Mouse (Mus musculus): ENCODE data around the gene Gm43720.

Gm43720 gene

DNA sequence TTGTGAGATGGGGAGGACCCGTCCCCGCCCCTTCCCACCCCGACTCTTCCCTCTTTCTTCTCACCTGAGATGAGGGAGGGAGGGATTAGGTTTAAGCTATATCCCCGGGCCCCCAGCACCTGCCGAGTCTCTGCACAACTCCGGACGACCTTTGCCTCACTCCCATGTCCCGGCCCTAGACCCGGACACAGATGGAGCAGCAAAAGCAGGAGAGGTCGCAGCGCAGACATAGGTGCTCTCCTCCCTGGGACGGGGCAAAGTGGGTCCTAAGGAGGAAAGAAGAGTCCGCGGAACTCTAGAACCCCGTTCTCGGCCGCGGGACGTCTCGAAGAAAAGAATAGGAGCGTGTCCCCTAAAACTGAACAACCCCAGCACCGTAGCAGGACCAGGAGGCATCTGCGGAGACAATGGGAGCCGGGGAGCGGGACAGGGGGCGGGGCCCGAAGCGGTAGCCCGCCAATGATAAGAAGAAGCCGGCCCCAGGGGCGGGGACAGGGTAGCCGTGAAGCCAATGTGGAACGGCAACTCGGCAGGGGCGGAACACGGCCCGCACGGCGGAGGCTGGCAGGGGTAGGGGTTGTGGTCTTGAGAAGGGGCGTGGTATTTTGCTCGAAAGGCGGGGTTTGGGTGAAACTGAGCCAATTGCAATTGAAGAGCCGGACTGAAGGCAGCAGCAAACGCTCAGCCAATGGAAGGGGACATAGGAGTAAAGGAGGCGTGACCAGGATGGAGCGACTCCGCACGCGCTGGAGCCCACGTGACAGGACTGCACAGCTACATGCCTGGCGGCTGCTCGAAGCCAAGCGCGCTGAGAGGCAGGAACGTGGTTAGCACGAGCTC is at the start of gene Gm43720, which contains the start of the genes Gpc2 and Stag3:
TSS of gene Gm43720 (minus strand) at position 374 of the 840 bp plus-strand sequence.
TSS of gene Gpc2 (minus strand) at position 421 of the 840 bp plus-strand sequence.
TSS of gene Stag3 (plus strand) at position 656 of the 840 bp plus-strand sequence.
- peak; percentile 100 for DNase-seq (ENCODE audit: low read depth, low spot score)

DNA sequence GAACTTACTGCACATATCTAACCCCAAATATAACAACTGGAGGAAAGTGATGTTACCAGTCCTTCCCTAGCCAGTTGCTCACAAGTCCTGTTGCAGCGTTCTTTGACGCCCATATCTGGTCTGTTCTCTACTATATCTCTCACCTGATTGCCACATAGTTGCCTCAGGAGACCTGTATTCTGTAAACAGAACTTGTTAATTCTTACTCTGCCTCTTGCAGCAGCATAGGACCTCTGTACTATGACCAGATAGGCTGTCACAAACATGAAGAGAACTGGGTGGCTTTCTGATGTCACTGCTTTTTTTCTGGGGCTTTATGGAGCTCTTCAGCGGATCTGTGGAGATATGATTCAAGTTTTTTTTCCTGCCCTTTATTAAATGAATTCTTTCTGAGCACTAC is 33.0 kb upstream of the Gm43720 start:
- no peak for DNase-seq (ENCODE audit: low read depth, low spot score)

DNA sequence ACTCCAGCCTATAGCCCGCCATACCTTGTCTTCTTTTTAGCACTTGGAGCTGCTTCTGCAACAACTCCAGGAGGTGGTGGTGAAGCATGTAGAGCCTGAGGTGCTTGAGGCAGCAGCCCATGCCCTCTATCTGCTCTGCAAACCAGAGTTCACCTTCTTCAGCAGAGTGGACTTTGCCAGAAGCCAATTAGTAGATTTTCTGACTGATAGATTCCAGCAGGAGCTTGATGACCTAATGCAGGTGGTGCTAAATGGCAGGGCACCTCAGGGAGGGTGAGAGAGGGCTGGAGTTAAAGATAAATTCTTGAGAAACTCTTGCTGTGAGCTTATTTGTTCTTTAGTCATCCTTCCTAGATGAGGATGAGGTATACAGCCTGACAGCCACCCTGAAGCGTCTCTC is 19.9 kb upstream of the Gm43720 start:
- DNase-seq (ENCODE audit: low read depth, low spot score): no peak

DNA sequence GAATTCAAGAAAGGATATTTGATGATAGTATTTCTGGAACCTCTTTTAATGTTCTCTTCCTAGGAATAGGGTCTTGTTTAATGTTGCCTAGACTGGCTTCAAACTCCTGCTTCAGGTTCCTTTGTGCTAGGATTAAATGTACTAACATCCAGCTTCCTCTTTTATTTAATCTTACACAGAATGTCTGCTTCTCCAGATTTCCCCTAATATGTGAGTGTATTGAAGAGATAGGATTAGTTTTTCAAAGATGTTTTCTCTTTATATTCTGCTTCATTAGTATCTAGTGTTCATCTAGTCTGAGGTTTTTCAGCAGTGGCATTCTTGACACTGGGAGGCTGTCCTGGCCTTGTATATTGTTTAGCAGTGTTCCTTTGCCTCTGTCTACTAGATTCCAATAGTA is 14.4 kb upstream of the Gm43720 start:
- DNase-seq (ENCODE audit: low read depth, low spot score): no peak

DNA sequence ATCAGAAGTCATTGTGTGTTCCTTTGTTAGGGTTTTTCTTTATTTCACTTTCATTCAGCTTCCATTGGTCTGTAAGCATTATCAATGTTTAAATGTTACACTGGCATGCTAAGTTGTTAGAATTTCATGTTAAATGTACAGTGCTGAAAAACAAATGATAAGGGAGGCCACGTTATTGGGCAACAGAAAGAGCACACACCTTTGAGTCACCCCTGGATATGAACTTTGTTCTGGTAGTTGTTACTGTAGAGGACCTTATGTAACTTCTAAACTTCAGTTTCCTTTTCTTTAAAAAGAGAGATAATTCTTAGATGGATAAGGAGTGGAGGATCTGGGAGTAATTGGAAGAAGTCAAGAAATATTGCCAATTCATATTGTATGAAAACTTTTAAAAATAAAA is 11.9 kb upstream of the Gm43720 start:
- DNase-seq (ENCODE audit: low read depth, low spot score): no peak

DNA sequence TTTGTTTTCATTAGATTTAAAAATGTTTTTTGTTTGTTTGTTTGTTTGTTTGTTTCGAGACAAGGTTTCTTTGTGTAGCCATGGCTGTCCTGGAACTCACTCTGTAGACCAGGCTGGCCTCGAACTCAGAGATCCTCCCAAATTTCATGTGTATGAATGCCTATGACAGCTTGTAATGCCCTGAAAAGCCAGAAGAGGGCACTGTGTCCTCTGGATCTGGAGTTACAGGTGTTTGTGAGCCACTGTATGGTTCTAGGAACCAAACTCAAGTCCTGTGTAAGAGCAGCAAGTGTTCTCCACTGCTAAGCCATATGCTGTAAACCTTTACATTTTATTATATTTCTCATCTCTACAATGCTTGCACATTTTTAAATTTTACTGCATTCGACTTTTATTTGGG is 8.1 kb upstream of the Gm43720 start:
- peak; percentile 78 for DNase-seq (ENCODE audit: low read depth, low spot score)

DNA sequence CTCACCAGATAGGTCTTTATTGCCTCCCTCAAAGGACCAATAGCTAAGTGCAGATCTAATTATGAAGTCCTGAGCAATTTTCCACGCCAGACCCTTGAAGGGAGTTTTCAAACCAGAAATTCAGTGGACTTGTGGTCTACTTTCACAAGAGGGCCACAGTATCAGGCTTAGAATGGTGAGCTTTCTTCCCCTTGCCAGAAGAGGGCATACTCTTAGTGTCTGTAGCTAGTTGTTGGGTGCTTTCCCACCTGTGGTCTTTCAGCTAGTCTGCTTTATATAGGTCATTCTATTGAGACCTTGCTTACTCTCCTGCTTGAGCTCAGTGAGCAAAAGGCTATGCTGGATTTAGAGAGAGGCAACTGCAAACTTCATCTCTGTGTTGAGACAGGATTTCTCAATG is 3.8 kb upstream of the Gm43720 start:
- peak; percentile 33 for DNase-seq (ENCODE audit: low read depth, low spot score)

DNA sequence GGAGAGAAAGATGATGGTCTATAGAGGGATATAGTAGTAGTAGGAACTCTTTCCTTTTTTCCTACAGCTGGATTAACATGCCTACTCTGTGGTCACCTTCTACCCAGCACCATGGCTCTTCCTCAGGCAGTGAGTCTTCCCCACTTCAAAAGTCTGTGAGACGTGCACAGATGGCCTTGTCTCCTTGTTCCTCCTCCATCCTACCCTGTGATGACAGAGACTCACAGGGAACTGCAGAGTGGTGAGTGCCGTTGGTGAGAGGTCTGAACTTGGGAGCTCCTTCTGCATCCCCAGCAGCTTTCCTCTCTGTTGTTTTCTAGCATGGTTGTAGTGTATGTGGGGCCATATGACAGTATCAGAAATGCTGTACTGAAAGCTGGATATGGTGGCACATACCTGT is 2.0 kb upstream of the Gm43720 start:
- no peak for DNase-seq (ENCODE audit: low read depth, low spot score)

DNA sequence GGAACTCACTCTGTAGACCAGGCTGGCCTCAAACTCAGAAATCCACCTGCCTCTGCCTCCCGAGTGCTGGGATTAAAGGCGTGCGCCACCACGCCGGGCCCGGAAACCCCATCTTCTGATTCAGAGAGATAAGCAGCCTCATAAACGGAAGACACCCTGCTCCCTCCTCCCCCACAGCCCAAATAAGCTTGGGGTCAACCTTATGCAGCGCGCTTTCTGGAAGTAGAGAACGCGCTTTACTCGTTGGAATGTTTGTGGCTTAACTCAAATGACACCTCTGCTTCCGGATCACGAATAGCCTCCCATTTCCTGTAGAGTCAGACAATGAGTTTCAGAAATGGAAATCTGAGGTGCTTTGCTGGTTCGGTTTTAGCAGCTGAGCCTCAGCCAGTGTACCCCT is 1.1 kb upstream of the Gm43720 start:
- peak; percentile 83 for DNase-seq (ENCODE audit: low read depth, low spot score)

DNA sequence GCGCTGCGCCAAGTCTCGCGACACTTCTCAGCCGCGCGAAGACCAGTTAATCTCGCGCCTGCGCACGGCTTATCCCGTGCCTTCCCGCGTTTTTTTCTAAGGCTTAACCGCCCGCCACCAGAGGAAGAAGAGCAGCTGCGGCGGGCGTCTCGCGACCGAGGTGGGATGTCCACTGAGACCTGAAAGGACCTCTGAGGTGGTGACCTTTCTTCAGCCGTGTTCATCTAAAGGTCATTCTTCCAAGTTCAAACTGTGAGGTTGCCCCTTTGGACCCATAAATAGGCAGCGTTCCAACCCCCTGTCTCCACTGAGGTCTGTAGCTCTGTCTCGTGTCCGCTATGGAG is 639 bp upstream of the Gm43720 start:
- DNase-seq (ENCODE audit: low read depth, low spot score): no peak

DNA sequence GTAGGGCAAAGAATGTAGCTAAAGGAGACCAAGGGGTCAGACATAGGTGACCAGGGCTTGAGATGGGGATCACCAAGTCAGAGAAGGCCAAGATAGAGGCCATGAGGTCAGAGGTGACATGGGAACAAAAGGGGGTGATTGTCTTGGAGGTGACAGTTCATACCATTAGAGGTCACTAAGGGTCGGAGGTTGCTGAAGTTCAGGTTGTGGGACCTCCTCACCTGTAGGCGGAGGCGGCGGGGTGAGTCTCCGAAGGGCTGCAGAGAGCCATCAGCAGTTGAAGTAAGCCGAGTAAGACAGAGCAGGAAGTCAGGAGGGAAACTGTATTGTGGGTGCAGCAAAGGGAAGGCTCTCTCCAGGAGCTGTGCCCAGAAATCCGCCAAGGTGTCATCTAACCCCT is 1.8 kb downstream of the Gm43720 start:
- no peak for DNase-seq (ENCODE audit: low read depth, low spot score)

DNA sequence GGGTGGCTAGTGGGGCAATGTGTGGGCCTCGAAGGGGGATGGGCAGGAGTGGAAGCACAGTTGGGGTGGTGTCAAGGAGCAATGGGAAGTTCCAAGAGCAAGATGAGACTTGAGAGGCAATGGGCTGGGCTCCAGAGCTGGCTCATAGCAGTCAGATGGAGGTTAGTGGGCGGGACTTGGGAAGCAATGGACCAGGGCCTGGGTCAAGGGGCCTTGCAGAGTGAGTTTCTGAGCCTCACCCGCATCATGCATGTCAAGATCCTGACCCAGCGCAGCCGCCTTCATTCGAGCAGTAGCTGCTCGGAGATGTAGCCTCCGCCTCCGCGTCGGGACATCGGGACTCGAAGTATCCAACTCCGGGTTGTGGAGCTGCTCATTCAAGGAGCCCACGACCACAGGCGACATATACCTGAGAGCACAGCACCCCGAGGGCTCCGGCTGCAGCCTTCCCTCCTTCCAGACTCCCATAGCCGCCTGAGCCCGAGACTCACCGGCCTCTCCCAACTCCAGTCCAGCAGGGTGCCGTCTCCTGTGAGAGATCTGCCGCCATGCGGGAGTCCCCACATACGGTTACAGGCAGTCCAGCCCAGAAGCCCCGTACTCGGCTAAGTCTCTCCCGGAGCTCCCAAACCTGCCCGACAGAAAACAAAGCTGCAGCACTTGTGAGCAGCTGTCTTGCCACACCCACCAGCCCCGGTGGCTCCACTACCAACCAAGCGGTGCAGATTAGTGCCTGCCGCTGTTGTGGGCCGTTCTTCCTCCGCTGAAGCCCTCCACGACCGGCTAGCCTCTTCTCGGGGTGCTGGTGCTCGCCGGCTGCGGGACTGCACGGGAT is 4.3 kb downstream of the Gm43720 start:
- peak; percentile 66 for DNase-seq (ENCODE audit: low read depth, low spot score)

DNA sequence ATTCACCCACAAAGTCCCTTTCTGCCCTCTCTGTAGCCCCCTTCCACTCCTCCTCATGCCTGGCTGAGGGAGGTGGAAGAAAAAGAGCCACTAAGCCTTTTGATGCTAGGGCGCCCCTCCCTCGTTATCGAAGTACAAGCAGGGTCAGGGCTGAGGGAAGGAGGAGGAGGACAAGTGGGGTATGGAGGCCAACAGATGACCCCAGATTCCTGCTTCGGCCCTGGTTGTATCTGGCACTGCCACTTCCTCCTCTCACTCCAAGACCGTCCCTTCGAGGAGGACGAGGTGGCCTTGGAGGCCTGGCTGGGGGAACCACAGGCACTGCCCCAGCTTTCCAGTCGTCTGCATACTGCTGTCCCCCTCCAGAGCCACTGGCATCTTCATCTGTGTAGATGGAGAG is 5.6 kb downstream of the Gm43720 start:
- no peak for DNase-seq (ENCODE audit: low read depth, low spot score)

DNA sequence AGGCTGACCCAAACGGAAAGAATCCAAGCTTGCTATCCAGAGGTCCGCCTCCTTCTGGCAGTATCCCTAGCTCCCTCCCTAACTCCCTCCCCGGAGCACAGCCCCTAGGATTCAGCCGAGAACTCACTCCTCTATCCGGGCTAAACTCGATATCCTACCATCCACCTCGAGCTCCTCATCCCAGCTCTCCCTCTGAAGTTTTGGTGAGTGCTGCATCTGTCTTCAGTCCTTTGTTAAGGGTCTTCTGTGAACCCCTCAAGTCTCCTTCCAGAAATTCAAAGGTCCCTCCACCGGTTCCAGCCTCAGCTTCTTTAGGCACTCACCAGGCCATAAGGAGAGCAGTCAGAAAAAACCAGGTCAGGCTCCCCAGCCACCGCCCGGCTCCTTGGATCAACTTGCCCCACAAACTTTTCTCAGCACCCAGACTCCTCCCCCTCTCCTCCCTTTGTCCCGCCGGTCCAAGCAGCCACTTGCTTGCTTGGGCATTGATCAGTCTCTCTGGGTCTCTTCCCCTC is 7.3 kb downstream of the Gm43720 start, which contains the start of gene Gal3st4:
TSS of gene Gal3st4 (minus strand) at position 432 of the 515 bp plus-strand sequence.
- DNase-seq (ENCODE audit: low read depth, low spot score): peak; percentile 45

DNA sequence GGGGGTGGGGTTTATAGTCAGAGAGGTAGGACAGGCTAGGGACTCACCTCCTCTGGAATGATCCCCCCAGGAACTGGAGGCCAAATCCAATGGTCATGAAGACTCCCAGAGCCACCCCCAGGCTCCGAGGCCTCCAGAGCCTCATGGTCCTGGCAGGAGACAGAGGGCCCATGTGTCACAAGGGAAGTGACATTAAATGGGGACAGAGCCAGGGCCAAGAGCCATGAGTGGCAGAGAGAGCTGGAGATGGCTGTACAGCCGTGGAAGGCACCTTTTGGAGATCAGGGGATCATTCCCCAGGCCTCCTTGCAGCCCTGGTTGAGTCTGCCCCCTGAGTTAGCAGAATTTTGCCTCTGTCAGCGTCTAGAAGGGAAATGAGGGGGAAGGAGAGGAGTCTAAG is 8.5 kb downstream of the Gm43720 start:
- DNase-seq (ENCODE audit: low read depth, low spot score): no peak

DNA sequence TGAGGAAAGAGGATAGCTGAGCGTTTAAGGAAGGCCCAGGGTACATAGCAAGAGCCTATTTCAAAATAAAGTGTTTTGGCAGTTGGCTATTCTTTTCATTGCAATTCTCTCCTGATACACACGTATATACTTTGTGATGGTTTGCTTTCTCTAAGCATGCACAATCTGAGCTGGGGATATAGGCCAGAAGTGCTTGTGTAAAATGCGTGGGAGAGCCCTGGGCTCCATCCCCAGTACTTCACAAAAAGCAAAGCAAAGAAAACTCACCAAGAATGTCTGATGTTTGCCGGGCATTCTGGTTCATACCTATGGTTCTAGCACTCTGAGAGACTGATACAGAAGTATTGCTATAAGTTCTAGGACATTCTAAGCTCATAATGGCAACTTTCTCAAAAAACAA is 10.8 kb downstream of the Gm43720 start:
- no peak for DNase-seq (ENCODE audit: low read depth, low spot score)

DNA sequence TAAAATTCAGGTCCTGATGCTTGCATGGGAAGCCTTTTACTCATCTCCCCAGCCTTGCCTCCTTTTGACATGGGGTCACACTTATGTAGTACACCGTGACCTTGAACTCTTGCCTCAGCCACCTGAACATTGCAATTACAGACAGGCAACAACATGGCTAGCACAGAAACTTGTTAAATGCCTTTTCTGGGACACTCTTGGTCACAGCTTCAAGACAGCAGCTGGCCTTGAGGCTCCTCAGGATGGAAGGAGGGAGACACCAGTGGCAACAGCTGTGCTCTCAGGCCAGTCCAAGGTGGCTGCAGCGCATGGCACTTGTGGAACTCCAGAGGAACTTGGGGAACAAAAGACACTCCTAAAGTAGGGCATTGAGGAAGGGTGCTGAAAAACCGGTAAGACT is 12.6 kb downstream of the Gm43720 start:
- DNase-seq (ENCODE audit: low read depth, low spot score): no peak

DNA sequence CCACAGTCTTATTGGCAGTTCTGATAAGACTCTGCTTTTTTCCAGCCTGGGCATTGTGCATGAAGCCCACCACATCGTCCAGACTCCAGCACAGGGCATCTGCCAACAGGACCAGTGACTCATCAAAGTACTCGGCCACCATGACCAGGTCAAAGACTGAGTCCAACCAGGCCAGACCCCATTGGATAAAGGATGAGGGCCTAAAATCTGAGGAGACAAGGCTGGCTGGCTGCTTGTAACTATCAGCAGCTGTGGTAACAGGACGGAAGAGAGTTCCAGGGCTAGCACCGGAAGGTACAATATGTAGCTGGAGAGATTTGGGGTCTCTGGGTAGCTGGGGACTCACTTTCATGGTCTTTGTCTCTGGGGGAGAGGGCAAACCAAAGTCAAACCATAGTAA is 14.0 kb downstream of the Gm43720 start:
- no peak for DNase-seq (ENCODE audit: low read depth, low spot score)

DNA sequence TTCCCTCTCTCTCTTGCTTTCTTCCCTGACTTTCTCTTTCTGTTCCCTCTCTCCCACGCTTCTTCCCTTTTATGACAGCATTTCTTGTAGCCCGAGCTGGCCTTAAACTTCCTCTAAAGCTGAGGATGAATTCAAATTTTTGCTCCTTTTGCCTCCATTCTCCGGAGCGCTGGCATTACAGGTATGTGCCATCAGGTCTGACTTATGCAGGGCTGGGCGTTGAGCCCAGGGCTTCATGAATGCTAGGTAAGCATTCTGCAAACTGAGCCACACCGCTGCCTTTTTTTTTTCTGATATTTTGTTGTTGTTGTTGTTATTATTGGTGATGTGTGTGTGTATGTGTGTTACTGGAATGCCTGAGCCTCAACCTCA is 15.6 kb downstream of the Gm43720 start:
- no peak for DNase-seq (ENCODE audit: low read depth, low spot score)

DNA sequence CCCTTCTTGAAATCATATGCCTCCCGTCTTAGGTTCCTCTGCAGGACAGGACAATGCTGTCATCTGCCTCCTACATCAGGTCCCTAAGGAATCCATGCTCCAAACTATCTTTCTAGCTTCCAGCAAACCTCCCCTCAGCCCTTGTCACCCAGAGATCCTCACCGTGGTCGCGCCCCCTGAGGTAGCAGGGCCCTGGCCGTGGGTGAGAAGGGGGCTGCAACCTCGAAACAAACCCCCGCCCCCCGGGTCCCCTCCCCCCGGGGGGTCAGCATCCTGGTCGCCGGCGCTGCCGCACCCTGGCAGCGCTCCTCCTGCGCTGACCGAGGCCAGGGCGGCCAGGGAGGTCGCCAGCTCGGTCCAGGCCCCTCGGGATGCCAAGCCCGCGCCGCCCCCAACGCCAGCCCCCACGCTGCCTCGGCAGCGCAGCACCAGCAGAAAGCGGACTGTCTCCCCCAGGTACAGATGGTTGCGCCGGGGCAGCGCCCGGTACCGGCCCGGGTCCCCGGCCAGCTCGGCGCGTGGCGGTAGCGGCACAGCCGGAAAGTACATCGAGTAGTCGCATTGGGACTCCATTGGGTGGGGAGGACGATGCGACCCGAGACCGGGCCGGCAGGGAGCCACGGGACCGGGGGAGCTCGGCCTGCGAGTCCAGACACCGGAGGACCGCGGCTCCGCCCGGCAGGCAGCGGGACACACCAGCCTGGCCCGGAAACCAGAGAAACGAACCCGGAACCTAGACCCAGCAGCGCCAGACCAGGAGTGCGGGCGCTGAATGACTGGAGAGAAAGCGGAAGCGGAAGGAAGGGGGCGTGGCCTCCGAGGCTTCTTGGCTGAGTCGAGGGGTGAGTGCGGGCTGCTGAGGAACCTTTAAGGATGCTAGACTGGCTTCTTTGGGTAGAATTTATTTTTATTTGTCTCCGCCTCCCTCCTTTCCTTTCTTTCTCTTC is 16.2 kb downstream of the Gm43720 start, which contains the start of gene BC037034:
TSS of gene BC037034 (minus strand) at position 774 of the 947 bp plus-strand sequence.
- peak; percentile 95 for DNase-seq (ENCODE audit: low read depth, low spot score)

DNA sequence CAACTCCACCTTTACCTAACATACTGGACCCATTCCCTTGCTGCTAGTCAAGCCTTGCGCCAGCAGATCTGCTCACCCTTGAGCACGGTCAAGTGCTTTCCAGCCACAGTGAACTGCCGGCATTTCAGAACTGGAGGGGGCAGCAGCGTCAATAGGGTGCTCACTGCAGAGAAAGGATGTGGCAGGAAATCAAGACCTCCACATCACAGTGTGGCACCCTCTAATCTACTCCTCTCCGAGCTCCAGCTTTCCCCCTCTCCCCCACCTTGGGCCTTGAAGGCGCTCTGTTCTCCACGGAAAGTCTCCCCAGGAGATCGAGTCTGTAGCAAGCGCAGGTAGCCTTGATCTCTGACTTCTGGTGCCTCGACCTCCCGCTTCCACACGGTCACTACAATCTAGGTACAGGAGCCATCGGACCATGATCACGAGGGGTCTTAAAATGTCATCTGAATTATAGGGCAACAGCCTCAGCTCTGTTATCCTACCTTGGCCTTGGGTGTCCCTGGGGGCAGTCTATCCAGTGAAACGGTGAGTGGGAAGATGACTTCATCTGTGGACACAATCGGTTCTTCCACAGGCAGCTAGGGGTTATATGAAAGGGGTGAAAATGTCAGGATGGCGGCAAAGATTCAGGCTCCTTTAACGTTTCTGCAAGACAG is 17.0 kb downstream of the Gm43720 start:
- no peak for DNase-seq (ENCODE audit: low read depth, low spot score)
